Mouse (Mus musculus) urinary bladder, postnatal 10 days (tissue): Measurements from ENCODE around the gene Tmem169.
A peak's percentile ranks its signal among the peaks of the same experiment; 100 is the strongest.

Source experiments
- DNase-seq: peaks from one replicate; pipeline ENCODE4 v3.0.0; 2022; ENCODE audit warnings: low spot score

The Tmem169 gene

DNA sequence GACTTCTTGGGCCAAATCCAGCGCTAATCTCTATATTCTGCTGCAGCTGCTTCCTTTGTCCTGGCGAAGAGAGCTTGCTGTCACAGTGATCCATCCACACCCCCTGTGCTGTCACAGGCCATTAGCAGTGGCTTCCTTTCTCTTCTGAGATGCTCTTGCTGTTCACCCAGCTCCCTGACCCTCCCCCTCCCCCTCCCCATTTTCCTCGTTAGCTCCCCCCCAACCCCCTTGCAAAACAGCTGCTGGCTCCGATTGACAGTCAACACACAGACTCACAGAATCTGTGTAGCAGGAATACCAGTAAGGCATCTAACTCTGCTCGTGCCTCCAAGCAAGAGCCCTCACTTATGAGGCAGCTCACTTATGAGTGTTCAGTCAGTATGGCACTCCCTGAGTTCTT, 2.7 kb downstream of the Tmem169 start:
- DNase-seq, result no peak

DNA sequence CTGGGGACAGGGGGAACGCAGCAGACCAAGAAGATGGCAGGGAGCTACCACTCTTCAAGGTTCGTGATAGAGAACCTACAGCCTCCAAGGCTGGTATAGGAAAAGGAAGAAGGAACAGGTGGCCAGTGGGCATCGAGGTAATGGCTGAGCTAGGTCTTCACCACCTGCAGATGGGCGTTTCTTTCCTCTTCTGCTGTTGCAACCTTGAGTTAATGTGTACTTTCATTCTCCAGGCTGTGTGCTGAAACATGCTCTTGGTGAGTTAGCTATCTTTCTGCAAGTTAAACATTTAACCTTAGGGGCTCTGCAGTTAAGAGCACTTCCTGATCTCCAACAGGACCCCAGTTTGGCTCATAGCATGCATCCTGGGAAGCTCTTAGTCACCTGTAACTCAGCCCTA, 3.7 kb downstream of the Tmem169 start:
- no peak for DNase-seq

DNA sequence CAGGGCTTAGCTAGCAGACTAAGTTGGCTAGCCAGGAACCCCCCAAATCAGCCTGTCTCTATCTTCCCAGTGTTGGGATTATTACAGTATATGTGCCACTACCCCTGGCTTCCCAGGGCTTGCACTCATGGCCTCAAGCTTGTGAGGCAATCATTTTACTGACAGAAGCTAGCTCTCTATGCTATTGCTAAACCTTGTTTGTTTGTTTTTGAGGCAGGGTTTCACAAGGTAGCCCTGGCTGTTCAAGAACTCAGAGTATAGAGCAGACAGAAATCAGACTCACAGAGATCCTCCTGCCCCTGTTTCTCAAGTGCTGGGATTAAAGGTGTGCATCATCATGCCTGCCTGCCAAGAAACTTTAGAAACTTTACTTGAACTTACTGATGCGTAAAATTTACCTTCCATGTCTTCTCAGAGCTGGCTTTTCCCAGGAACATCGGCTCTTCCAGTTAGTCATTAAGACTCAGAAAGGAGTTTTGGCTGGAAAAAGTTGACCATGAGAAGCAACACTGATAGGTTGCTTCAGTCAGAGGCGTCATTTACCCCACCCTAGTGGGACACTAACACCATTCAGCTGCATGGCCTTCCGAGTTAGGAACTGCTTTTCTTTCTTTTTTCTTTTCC, 4.5 kb downstream of the Tmem169 start:
- DNase-seq, result no peak

DNA sequence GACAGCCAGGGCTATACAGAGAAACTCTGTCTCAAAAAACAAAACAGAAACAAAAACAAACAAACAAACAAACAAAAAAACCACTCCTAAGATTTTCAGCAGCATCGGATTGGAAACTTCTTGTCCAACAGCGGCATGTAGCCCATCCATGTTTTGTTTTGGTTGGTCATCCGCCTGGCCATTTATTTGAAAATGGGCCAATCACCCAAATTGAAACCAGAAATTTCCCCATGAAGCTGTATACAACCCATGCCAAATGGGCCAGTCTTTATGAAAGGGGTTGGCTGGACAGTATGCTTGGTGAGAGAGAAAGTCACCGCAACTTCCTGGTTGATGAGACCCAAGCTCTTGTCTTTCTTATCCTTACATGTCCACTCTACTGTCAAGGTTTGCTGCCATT, 6.7 kb downstream of the Tmem169 start:
- no peak for DNase-seq

DNA sequence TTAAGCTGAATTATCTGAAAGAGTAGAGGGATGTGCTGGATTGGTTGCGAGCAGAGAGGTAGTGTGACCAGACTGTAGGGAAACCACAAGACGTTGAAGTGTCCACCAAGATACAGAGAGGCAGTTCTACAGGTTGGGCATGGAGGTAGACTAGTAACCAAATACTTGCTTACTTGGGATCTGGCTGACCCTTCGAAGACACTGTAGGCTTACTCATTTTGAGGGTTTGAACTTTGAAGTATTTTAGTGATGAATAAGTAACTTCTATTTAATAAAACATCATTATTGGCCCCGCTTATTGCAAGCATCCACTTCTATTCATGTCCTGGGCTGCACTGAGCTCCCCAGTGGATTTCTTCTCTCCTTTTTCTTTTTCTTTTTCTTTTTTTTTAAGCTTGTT, 7.3 kb downstream of the Tmem169 start:
- no peak for DNase-seq

DNA sequence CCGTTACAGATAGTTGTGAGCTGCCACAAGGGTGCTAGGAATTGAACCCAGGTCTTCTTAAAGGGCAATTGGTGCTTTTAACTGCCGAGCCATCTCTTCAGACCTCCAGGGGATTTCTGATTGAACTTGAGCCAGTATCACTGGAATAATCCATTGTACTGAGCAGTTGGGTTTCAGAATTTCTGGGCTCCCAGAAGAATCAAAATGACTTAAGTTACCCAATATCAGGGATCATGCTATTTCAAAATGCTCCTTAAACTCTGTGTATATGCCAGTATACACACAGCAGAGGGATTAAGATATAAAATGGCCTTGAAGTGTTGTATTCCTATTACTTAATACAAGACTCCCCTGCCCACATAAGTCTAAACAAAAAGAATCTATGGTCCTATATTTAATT, 7.8 kb downstream of the Tmem169 start:
- DNase-seq, result no peak

DNA sequence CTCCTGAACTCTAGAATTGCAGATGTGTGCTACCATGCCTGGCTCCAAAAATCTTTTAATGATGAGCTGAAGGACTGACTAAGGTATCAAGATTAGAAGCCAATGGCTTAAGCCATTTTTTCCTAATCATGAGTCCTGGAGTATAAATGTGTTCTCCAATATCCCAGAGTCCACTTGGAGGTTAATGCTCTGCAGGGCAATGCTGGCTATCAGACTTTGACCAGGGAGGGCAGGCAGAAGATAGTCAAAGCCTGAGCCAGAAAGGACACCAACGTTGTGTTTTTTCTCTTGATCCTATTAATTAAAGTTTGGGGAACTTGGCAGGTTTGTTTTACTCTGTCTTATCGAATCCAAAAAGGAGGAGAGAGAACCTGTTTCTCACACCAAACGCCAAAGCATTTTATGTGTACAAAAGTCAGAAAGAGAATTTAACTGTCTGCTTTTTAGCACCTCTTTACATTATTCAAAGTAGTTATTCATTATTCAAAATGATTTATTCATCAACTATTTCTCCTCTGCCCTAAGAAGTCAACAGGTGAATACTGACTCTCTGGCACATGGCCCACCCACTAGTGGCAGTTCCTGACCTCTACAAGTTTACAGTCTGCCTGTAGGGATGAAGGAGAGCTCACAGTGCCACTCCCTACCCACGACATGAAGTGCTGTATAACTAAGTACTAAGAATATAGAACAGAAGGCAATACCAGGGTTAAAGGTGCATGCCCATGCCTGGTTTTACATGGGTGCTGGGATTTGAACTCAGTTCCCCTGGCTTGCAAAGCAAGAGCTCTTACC, 9.9 kb downstream of the Tmem169 start:
- no peak for DNase-seq

DNA sequence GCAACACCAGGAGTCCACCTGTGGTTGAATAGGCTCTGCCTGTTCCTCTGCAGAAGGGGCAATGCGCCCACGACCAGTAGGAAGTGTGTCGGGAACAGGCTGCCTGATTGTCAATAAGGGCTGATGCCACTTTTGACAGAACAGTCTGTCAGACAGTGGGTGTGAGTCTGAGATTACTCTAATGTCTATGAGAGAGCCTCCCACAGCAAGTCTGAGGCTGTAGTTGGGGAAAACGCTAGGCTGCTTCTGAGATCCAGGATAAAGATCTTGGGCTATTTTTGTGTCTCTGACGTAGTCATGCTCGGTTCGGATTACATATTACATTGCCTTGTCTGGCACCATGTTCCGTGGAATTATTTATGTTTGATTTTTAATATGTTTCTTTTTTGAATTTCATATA, 11.6 kb downstream of the Tmem169 start:
- no peak for DNase-seq

DNA sequence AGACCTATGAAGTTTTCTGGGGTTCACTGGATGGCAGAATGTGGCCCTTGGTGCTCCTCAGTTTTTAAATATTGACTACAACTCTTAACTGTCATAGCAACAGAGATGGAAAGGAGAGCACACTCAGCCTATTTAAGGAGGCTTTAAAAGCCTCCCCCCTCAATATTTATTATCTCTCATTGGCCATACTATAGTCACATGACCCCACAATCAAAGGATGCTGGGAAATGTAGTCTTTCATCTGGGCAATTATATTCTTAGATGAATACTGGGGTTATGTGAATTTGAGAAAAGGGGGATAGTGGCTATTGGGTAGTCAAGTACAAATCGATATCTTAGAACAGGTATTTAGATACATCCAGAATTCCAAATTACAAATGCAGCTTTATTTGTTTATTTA, 17.7 kb downstream of the Tmem169 start:
- DNase-seq, result no peak

DNA sequence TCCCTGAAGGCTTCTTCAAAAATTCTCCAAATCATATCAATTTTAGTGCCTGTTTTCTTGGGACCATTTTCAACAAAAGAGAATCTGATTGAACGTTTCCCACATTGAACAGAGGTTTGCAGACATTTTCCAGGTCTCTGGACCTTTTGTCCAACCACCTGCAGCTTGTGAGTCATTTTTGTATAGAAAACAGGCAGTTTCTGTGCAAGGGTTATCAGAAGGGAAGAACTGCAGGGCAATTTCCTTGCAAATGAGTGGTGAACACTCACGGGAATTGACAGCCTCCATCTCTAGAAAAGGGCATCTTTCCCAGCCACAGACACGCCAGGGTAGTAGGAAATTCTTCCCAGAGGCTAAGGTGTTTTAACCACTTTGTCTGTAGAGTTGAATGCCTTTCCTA, 22.1 kb downstream of the Tmem169 start:
- no peak for DNase-seq

DNA sequence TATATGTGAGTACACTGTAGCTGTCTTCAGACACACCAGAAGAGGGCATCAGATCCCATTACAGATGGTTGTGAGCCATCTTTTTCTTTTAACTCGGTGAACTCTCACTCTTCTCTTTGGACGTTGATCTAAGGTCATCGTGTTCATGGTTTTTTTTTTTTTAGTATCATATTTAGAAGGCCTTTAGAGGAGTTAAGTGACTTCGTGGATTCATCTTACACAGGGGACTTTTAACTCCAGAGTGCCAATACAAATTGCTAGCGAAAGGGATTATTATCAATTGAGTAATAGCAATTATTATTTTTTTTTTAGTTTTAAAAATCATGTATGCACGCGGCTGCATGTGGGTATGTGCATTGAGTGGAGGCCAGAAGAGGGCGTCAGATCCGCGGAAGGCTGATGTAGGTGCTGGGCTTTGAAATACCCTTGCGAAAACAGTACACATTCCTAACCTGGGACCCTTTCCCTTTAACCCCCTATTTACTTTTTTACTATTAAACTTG, 22.6 kb downstream of the Tmem169 start:
- no peak for DNase-seq

DNA sequence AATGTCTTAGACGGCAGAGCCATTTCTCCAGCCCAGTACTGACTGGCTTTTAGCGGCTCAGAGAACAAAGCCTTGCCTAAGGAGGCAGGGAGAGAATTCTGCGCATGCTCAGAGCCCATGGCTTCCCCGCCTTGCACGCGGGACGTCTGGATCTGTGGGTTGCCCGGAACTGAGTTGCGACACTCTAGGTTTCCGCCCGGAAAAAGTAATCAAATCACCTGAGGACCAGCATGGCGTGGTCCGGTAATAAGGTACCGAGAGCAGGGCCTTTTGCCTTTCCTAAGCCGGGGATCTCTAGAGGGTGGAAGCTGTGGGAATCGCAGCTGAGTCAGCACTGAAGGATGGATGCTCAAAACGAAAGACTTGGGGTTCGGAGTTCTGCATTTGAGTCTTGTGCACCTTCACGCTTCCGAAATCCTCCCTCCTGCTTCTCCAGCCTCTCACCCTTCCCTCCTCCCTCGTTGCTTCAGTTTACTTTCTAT, 23.2 kb downstream of the Tmem169 start, which contains the start of gene Xrcc5:
TSS of gene Xrcc5 (plus strand) at position 105 of the 482 bp plus-strand sequence.
- peak; percentile 72 for DNase-seq

DNA sequence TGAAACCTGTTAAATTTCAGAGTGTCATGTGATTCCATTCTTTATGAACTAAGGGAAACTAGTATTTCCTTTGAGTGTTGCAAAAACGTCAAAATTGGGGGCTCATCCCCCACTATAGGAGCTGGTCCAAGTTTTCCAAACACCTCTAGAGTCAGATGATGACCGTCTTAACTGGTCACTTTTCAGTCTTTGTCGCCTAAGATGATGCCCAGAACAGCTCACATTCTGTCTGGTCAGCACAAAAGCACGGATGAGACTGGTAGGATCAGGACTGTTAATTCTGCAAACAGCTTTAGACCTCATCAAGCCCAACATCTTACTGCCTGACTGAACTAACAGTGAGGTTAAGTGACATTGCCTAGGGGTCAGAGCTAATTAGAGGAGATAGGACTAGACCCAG, 24.8 kb downstream of the Tmem169 start:
- DNase-seq, result no peak

DNA sequence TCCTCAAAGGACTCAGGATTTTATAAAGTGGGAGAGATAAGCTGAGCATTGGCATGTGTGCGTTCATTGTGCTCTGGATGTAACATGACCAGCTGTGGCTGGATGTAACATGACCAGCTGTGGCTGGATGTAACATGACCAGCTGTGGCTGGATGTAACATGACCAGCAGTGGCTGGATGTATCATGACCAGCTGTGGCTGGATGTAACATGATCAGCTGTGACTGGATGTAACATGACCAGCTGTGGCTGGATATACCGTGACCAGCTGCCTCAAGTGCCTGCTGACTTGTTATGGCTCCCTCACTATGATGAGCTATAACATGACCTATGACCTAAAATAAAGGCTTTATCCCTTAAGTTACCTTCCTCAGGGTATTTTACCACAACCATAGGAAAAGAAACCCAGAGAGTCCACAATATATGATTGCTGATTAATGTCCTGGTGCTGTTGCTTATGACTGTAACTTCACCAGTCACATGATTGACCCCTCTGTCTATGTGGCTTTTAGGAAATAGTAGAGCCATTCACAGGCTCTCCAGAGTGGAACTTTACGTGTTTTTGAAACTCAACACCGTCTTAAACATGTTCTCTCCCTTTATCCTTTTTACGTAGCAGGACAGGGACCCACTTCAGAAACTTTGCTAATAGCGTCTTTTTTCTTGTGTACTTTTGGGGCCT, 25.7 kb downstream of the Tmem169 start:
- no peak for DNase-seq

DNA sequence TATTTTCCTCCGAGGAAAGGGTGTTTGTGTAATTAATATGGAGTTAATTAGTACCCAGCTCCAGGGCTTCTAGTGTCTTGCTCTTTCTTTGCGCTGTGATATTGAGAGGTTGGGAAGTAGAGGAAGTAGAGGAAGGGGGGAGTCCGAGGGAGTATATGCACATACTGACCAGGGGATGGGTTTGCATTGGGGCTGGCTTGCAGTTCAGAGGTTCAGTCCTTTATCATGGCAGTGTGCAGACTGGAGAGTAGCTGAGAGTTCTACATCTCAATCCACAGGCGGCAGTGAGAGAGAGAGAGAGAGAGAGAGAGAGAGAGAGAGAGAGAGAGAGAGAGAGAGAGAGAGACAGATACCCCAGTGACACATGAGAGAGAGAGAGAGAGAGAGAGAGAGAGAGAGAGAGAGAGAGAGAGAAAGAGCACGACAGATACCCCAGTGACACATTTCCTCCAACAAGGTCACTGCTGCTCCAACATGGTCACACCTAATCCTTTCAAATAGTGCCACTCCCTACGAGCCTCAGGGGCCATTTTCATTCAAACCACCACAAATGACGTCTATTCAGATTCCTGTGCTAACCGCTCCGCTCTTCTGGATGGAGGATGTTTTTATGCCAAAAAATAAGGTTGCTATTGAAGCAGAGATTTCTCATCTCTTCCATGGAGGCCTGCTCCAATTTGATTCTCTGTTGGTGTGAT, 28.7 kb downstream of the Tmem169 start:
- no peak for DNase-seq

DNA sequence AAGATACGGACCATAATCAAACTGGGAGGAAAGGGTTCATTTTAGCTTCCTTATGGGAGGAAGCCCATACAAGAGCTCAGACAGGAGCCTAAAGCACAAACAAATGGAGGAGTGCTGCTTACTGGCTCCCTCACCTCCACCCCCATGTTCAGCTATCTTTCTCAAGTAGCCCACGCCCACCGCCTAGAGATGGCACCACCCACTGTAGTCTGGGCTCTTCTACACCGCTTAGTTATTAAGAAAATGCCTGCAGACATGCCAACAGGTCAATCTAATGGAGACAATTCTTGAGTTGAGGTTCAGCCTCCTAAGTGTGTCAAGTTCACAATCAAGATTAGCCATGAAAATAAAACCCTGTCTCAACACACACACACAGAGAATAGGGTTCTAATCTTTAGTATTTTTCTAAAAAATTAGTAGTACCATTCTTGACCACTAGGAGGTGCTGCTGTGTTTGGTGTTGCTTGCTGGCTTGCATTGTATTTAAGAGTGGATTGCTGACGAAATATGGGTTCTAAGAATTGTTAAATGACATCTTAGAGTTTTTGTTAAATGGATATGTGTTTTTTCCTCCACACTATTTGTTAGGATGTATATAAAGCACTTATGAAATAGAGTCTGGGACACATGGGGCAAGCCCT, 29.4 kb downstream of the Tmem169 start:
- no peak for DNase-seq

DNA sequence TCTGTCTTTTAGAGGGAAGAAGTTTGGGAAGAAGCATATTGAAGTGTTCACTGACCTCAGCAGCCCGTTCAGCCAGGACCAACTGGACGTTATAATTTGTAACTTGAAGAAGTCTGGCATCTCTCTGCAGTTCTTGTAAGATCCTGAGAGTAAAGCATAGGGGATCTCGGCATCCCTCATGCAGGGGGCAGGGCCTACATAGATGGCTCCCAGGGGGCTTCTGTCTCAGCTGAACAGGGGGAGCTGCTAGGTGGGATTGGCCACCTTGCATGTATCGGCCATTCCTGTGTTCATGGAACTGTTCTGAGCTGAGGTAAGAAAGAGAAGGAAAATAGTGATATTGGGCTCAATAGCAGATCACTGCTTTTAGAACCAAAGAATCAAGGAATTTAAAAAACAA, 31.3 kb downstream of the Tmem169 start:
- no peak for DNase-seq

DNA sequence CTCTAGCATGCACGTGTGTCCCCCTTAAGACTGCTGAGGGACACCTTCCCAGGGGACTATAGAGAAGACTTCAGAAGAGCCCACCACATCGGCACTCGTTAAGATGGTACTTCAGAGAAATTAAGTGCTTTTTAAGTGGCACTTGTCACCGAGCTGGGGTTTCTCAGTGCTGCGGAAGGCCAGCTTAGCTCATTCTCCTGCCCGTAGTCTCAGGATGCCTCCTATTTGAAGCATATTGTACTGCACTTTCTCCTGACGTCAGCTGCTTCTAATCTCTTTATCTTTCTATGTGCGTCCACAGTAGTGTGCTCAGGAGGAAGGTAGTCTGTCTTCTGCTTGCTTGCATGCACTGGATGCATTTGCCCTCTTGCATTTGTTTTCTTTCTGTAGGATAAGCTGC, 32.2 kb downstream of the Tmem169 start:
- no peak for DNase-seq

DNA sequence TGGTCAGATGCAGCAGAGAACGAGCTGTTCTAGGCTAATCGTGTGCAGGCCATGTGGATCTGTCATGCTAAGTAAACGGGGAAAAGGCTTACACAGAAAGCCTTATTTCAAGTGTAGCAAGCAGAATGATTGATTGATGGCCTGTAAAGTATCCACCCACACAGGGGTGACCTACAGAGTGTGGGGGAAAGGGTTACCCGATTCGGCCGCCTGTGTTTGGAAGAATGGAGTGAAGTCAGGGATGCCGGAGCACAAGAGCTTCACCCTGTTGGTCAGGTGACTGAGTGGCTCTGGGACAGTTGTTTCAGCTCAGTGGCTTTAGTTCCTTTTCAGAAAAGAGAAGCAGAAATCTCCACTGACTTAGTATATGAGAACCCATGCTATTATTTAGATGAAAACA, 32.7 kb downstream of the Tmem169 start:
- DNase-seq, result no peak

DNA sequence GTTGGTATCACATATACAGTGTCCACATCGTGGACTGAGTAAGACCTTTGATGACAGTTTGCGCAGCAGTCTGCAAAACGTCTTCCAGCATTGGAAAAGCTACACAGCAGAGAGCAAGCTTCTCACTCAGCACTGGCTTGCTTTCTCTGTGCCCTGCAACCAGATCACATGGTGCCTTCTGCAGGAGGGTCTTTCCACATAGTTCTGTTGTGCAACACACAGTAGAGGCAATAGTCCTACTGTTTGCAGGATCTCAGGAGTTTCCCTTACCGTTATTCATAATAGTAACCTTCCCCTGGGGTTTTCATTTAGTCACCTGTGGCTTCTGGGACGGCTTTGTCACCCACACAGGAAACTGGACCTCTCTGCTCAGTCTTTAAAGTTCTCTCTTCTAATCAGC, 36.6 kb downstream of the Tmem169 start:
- no peak for DNase-seq

DNA sequence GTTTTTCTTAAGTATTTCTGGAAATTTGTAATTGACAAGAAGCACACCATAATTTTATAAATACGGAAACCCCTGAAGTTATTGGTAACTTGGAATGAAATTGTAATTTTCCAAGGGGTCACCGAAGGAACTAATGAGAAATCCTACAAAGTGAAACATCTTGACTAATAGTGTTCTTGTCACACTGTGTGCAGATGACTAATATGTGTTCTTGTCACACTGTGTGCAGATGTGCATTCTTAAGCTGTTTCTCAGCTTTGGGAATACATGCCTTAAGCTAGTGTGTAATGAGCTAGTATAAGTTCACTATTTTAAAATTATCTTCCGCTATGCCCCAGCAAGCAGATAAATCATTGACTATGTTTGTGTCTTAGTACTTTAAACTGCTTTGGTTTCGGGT, 39.1 kb downstream of the Tmem169 start:
- DNase-seq, result no peak
